Mouse (Mus musculus) bone marrow, adult 2 months (tissue): ENCODE results near the gene Ears2. TPM values are rescaled to one million over a fixed set of nuclear protein-coding genes. Genes with fewer than 3 reads are reported as not detected.

Experiments used
- H3K27ac ChIP-seq: fragments of 200-500 bp; 2 replicates; pipeline ENCODE4 v1.5.1; 2012; ENCODE audit warnings: low read depth, mild to moderate bottlenecking, control low read depth, inconsistent platforms, low read length; ENCODE audit not compliant: control insufficient read depth, poor library complexity, insufficient read depth
- H3K4me1 ChIP-seq: fragments of 200-500 bp; 2 replicates; pipeline ENCODE4 v1.6.1; 2011; ENCODE audit warnings: low read length; ENCODE audit not compliant: control insufficient read depth, insufficient read depth
- H3K4me3 ChIP-seq: fragments of 200-500 bp; replicated peaks from 2 replicates; pipeline ENCODE3; 2011; ENCODE audit warnings: mild to moderate bottlenecking, low read depth, low read length, control low read depth; ENCODE audit not compliant: control insufficient read depth
- CTCF ChIP-seq: fragments of 200-500 bp; IDR thresholded peaks from 2 replicates; pipeline ENCODE4 v1.5.1; 2011; ENCODE audit warnings: low read length, control low read depth; ENCODE audit not compliant: control insufficient read depth, insufficient read depth
- POLR2A ChIP-seq: fragments of 200-500 bp; IDR thresholded peaks from 2 replicates; pipeline ENCODE4 v1.6.1; 2011; ENCODE audit warnings: low read depth, mild to moderate bottlenecking, control low read depth, low read length, borderline replicate concordance; ENCODE audit not compliant: control insufficient read depth
- WGBS: fragments of 180-500 bp; shearing (Covaris S2); methylation state at CpG from one replicate; pipeline ENCODE4 v1.1.7; 2018; 5-methylcytosine and 5-hydroxymethylcytosine counted together
- polyA plus RNA-seq: library from polyadenylated mRNA; stranded (reverse); fragments of >200 nt; gene quantifications from 2 replicates; pipeline ENCODE4 v1.2.4, GENCODE M21; 2011; ENCODE audit warnings: low replicate concordance; ENCODE audit not compliant: missing spikeins, insufficient read depth, insufficient read length

Gene Ears2
- polyA plus RNA-seq, 1 experiment: 2.3 TPM

GRCm38 (mm10) chr7:122087195-122087982, 20.3 kb upstream of the Ears2 start:
- 82% methylated on average over 11 of the region's 11 CpGs for WGBS
- TF ChIP-seq CTCF: no peak
- TF ChIP-seq POLR2A: no peak

GRCm38 (mm10) chr7:122081071-122081470, 14.0 kb upstream of the Ears2 start:
- no peak for TF ChIP-seq CTCF
- no peak for TF ChIP-seq POLR2A
- 84% methylated on average over 1 of the region's 1 CpGs for WGBS

More at GRCm38 (mm10) chr7:122087195-122087982, 20.3 kb upstream of the Ears2 start:
- no peak overlapping the region for H3K27ac ChIP-seq
- no peaks in the 10 kb centered on the region for H3K4me1 ChIP-seq
- no peak overlapping the region for H3K4me3 ChIP-seq

GRCm38 (mm10) chr7:122079798-122080554, 12.9 kb upstream of the Ears2 start:
- no peak for TF ChIP-seq CTCF
- TF ChIP-seq POLR2A: no peak
- WGBS: 86% methylated on average over 8 of the region's 8 CpGs
- no peaks in the 10 kb centered on the region for H3K4me1 ChIP-seq
- H3K4me3 ChIP-seq: no peak overlapping the region
- H3K27ac ChIP-seq: no peak overlapping the region

More at GRCm38 (mm10) chr7:122081071-122081470, 14.0 kb upstream of the Ears2 start:
- H3K27ac ChIP-seq: no peak overlapping the region
- H3K4me1 ChIP-seq: no peaks in the 10 kb centered on the region
- no peak overlapping the region for H3K4me3 ChIP-seq

- Histone ChIP-seq H3K27ac (no peak overlapping the region), H3K4me3 (no peak overlapping the region), H3K4me1 (peaks cover 4% of the 10 kb centered on the region)
- no peak for TF ChIP-seq CTCF
- TF ChIP-seq POLR2A: no peak
- 68% methylated on average over 3 of the region's 3 CpGs for WGBS
These were observed 7.3 kb upstream of the Ears2 start for GRCm38 (mm10) chr7:122074374-122074773.

GRCm38 (mm10) chr7:122067517-122068381, 686 bp upstream of the Ears2 start:
- 1% methylated on average over 58 of the region's 58 CpGs for WGBS
- TF ChIP-seq CTCF (no peak), POLR2A (no peak)
- H3K4me3 ChIP-seq: peak overlapping the region; percentile 95
- peaks cover 4% of the 10 kb centered on the region for H3K4me1 ChIP-seq
- H3K27ac ChIP-seq: peak overlapping the region; percentile 81

- TF ChIP-seq POLR2A (no peak), CTCF (no peak)
- 3% methylated on average over 31 of the region's 31 CpGs for WGBS
- peaks cover 2% of the 10 kb centered on the region; the same call in 1 of the 2 replicates for H3K4me1 ChIP-seq
- peak overlapping the region; percentile 95 for H3K4me3 ChIP-seq
- H3K27ac ChIP-seq: peak overlapping the region; percentile 81
These were observed 740 bp downstream of the Ears2 start for GRCm38 (mm10) chr7:122066102-122066944.

GRCm38 (mm10) chr7:122065656-122066055, 1.4 kb downstream of the Ears2 start:
- TF ChIP-seq POLR2A (no peak), CTCF (no peak)
- Histone ChIP-seq H3K27ac (no peak overlapping the region), H3K4me3 (no peak overlapping the region), H3K4me1 (peaks cover 2% of the 10 kb centered on the region; the same call in 1 of the 2 replicates)
- 53% methylated on average over 1 of the region's 1 CpGs for WGBS
